Mouse (Mus musculus) bone marrow, adult 2 months (tissue): Measurements from ENCODE around the gene Pqlc3.

Experiments
- CTCF ChIP-seq: fragments of 200-500 bp; IDR thresholded peaks from 2 replicates; pipeline ENCODE4 v1.5.1; 2011; ENCODE audit warnings: low read length, control low read depth; ENCODE audit not compliant: control insufficient read depth, insufficient read depth
- POLR2A ChIP-seq: fragments of 200-500 bp; IDR thresholded peaks from 2 replicates; pipeline ENCODE4 v1.6.1; 2011; ENCODE audit warnings: low read depth, mild to moderate bottlenecking, control low read depth, low read length, borderline replicate concordance; ENCODE audit not compliant: control insufficient read depth

- no peak for TF ChIP-seq CTCF
- no peak for TF ChIP-seq POLR2A
Observed at GRCm38 (mm10) chr12:17009466-17009865, 9.3 kb upstream of the Pqlc3 start.
